Mouse (Mus musculus): ENCODE data around the gene Hsd17b6. TPM values are rescaled to one million over a fixed set of nuclear protein-coding genes. Genes with fewer than 3 reads are reported as not detected.

Gene Hsd17b6
- polyA plus RNA-seq, 1 experiment from 2014 or later, result not detected

DNA sequence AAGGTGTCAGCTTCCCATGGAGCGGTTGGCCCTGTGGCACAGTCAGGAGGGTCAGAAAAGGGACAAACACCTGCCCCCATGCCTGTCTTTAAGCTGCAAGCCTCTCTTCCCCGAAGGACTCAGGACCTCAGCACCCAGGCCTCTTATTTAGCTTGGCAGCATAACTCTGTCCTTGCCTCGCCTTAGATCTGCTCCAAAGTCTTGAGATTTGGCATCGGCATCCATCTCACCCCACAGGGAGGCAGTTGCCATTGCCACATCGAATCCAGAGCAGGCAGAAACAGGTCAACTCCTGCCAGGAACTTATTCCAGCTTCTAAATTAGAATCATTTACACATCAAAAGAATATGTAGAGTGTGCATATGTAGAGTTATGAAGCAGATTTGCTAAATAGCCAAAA is 22.8 kb downstream of the Hsd17b6 start:
- TF ChIP-seq CTCF (IDR thresholded peaks at IDR 0.05; ENCODE audit: low read depth), result no peak
- no peak overlapping the region for H3K4me3 ChIP-seq (ENCODE audit: low read depth, low read length)
- H3K9me3 ChIP-seq (ENCODE audit: low read depth, low read length), result no peaks in the 10 kb centered on the region
- 72% methylated on average over 5 of the region's 5 CpGs for WGBS
- H3K36me3 ChIP-seq (ENCODE audit: insufficient read depth), result no peaks in the 10 kb centered on the region
- no peak overlapping the region for H3K4me2 ChIP-seq
- H3K27me3 ChIP-seq (ENCODE audit: insufficient read depth, low read length), result no peaks in the 10 kb centered on the region
- DNase-seq, result no peak
- no peak overlapping the region for H3K9ac ChIP-seq
- no peak for ATAC-seq (ENCODE audit: insufficient read depth)
- no peak overlapping the region for H3K27ac ChIP-seq (ENCODE audit: low read depth)
- H3K4me1 ChIP-seq (ENCODE audit: insufficient read depth), result no peaks in the 10 kb centered on the region

DNA sequence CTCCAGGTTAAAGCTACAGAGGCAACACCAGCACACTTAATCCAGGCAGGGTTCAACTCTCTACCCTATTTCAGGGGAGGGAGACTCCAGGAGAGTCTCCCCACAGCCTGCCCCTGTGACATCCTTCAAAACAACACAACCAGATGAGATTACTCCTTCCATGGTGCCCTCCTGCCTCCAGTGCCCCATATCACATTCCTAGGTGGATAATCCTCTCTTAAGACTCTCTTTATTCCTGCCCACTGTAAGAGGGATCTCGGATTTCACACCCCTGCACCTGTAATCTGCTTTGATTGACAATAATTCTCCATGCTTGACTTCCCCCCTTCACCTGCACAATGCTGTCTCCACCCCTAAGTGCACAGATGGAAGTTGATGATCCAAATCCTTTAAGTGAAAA is 31.9 kb downstream of the Hsd17b6 start:
- TF ChIP-seq CTCF (IDR thresholded peaks at IDR 0.05; ENCODE audit: low read depth), result no peak
- H3K9ac ChIP-seq, result no peak overlapping the region
- WGBS, result 4% methylated on average over 1 of the region's 1 CpGs
- no peaks in the 10 kb centered on the region for H3K9me3 ChIP-seq (ENCODE audit: low read depth, low read length)
- H3K4me3 ChIP-seq (ENCODE audit: low read depth, low read length), result no peak overlapping the region
- H3K4me2 ChIP-seq, result no peak overlapping the region
- ATAC-seq (ENCODE audit: insufficient read depth), result no peak
- no peaks in the 10 kb centered on the region for H3K27me3 ChIP-seq (ENCODE audit: insufficient read depth, low read length)
- no peaks in the 10 kb centered on the region for H3K4me1 ChIP-seq (ENCODE audit: insufficient read depth)
- no peaks in the 10 kb centered on the region for H3K36me3 ChIP-seq (ENCODE audit: insufficient read depth)
- no peak overlapping the region for H3K27ac ChIP-seq (ENCODE audit: low read depth)
- DNase-seq, result no peak

GRCm38 (mm10) chr10:127974062-127974461 is 33.3 kb downstream of the Hsd17b6 start:
- no peak overlapping the region for H3K9ac ChIP-seq
- no peak for TF ChIP-seq CTCF (IDR thresholded peaks at IDR 0.05; ENCODE audit: low read depth)
- ATAC-seq (ENCODE audit: insufficient read depth) (no peak), DNase-seq (no peak)
- no peaks in the 10 kb centered on the region for H3K4me1 ChIP-seq (ENCODE audit: insufficient read depth)
- H3K4me2 ChIP-seq, result no peak overlapping the region
- H3K9me3 ChIP-seq (ENCODE audit: low read depth, low read length), result no peaks in the 10 kb centered on the region
- H3K27me3 ChIP-seq (ENCODE audit: insufficient read depth, low read length), result no peaks in the 10 kb centered on the region
- no peaks in the 10 kb centered on the region for H3K36me3 ChIP-seq (ENCODE audit: insufficient read depth)
- H3K4me3 ChIP-seq (ENCODE audit: low read depth, low read length), result no peak overlapping the region
- no peak overlapping the region for H3K27ac ChIP-seq (ENCODE audit: low read depth)
- 72% methylated on average over 3 of the region's 3 CpGs for WGBS

DNA sequence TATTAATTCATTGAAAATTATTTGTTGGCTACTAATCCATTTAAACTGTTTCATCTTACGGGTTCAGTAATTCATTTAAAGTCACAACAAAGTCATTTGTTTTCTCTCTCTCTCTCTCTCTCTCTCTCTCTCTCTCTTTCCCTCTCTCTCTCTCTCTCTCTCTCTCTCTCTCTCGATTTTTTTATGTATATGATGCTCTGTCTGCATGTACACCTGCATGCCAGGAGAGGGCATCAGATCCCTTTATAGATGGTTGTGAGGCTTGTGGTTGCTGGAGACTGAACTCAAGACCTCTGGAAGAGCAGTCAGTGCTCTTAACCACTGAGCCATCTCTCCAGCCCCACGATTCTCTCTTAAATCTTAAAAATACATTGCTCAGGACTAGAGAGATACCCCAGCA is 36.3 kb downstream of the Hsd17b6 start:
- H3K27me3 ChIP-seq (ENCODE audit: insufficient read depth, low read length), result no peaks in the 10 kb centered on the region
- H3K4me1 ChIP-seq (ENCODE audit: insufficient read depth), result no peaks in the 10 kb centered on the region
- WGBS, result 59% methylated on average over 3 of the region's 3 CpGs
- H3K4me3 ChIP-seq (ENCODE audit: low read depth, low read length), result no peak overlapping the region
- no peaks in the 10 kb centered on the region for H3K36me3 ChIP-seq (ENCODE audit: insufficient read depth)
- no peak for TF ChIP-seq CTCF (IDR thresholded peaks at IDR 0.05; ENCODE audit: low read depth)
- no peak for ATAC-seq (ENCODE audit: insufficient read depth)
- H3K9ac ChIP-seq, result no peak overlapping the region
- H3K4me2 ChIP-seq, result no peak overlapping the region
- H3K27ac ChIP-seq (ENCODE audit: low read depth), result no peak overlapping the region
- DNase-seq, result no peak
- no peaks in the 10 kb centered on the region for H3K9me3 ChIP-seq (ENCODE audit: low read depth, low read length)

DNA sequence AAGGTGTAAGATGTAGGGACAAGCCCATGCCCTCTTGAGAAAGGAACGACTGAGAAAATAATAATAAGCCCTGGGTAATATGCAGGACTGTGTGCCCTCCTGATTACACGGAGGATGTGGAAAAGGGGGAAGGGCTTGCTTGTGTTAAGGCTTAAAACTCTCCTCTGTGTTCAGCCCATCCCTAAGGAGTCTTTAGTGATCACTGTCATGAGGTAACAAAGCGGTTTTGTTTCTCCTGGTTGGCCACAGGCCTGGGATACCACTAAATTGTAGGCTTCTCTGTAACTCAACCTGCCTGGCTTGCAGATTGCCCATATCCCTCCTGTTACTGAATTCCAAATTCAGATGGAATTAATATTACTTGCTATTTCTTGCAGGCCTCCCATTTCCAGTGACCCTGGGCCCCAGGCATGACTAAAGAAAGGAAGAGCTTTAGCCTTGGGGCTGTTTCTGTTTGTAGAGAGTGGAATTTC is 37.0 kb downstream of the Hsd17b6 start:
- H3K4me1 ChIP-seq (ENCODE audit: insufficient read depth), result no peaks in the 10 kb centered on the region
- DNase-seq, result no peak
- H3K27ac ChIP-seq (ENCODE audit: low read depth), result no peak overlapping the region
- 59% methylated on average over 3 of the region's 3 CpGs for WGBS
- ATAC-seq (ENCODE audit: insufficient read depth), result no peak
- H3K27me3 ChIP-seq (ENCODE audit: insufficient read depth, low read length), result no peaks in the 10 kb centered on the region
- H3K4me3 ChIP-seq (ENCODE audit: low read depth, low read length), result no peak overlapping the region
- H3K9me3 ChIP-seq (ENCODE audit: low read depth, low read length), result no peaks in the 10 kb centered on the region
- no peak overlapping the region for H3K9ac ChIP-seq
- H3K4me2 ChIP-seq, result no peak overlapping the region
- H3K36me3 ChIP-seq (ENCODE audit: insufficient read depth), result no peaks in the 10 kb centered on the region
- no peak for TF ChIP-seq CTCF (IDR thresholded peaks at IDR 0.05; ENCODE audit: low read depth)

GRCm38 (mm10) chr10:127969820-127970219 is 37.6 kb downstream of the Hsd17b6 start:
- no peak for TF ChIP-seq CTCF (IDR thresholded peaks at IDR 0.05; ENCODE audit: low read depth)
- Histone ChIP-seq H3K27me3 (ENCODE audit: insufficient read depth, low read length) (no peaks in the 10 kb centered on the region), H3K4me3 (ENCODE audit: low read depth, low read length) (no peak overlapping the region), H3K4me1 (ENCODE audit: insufficient read depth) (no peaks in the 10 kb centered on the region), H3K27ac (ENCODE audit: low read depth) (no peak overlapping the region), H3K9ac (no peak overlapping the region), H3K4me2 (no peak overlapping the region), H3K9me3 (ENCODE audit: low read depth, low read length) (no peaks in the 10 kb centered on the region), H3K36me3 (ENCODE audit: insufficient read depth) (no peaks in the 10 kb centered on the region)
- DNase-seq (no peak), ATAC-seq (ENCODE audit: insufficient read depth) (no peak)
- 52% methylated on average over 4 of the region's 4 CpGs for WGBS

DNA sequence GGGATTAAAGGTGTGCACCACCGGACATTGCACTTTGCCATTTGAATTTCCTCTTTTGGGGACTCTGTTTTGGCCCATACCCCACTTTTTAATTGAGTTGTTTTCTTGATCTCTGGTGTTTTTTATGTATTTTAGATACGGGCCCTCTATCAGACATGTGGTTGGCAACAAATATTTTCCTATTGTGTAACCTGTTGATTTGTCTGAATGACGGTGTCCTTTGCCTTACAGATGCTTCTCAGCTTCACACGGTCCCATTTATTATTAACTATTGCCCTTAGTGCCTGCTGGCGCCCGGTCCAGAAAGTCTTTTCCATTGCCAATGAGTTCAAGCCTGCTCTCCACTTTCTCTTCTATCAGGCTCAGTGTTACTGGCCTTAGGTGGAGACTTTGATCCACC is 40.9 kb downstream of the Hsd17b6 start:
- no peak for TF ChIP-seq CTCF (IDR thresholded peaks at IDR 0.05; ENCODE audit: low read depth)

GRCm38 (mm10) chr10:127964004-127964403 is 43.4 kb downstream of the Hsd17b6 start:
- ATAC-seq (ENCODE audit: insufficient read depth), result no peak
- no peaks in the 10 kb centered on the region for H3K27me3 ChIP-seq (ENCODE audit: insufficient read depth, low read length)
- TF ChIP-seq CTCF (IDR thresholded peaks at IDR 0.05; ENCODE audit: low read depth), result no peak

More for the DNA sequence above, 40.9 kb downstream of the Hsd17b6 start:
- no peak overlapping the region for H3K4me3 ChIP-seq (ENCODE audit: low read depth, low read length)
- WGBS, result 86% methylated on average over 6 of the region's 6 CpGs
- DNase-seq (no peak), ATAC-seq (ENCODE audit: insufficient read depth) (no peak)
- no peak overlapping the region for H3K4me2 ChIP-seq
- no peaks in the 10 kb centered on the region for H3K9me3 ChIP-seq (ENCODE audit: low read depth, low read length)
- no peak overlapping the region for H3K9ac ChIP-seq
- H3K27ac ChIP-seq (ENCODE audit: low read depth), result no peak overlapping the region
- H3K36me3 ChIP-seq (ENCODE audit: insufficient read depth), result no peaks in the 10 kb centered on the region
- H3K4me1 ChIP-seq (ENCODE audit: insufficient read depth), result no peaks in the 10 kb centered on the region
- no peaks in the 10 kb centered on the region for H3K27me3 ChIP-seq (ENCODE audit: insufficient read depth, low read length)

More at GRCm38 (mm10) chr10:127964004-127964403, 43.4 kb downstream of the Hsd17b6 start:
- Histone ChIP-seq H3K4me2 (no peak overlapping the region), H3K36me3 (ENCODE audit: insufficient read depth) (no peaks in the 10 kb centered on the region), H3K4me3 (ENCODE audit: low read depth, low read length) (no peak overlapping the region), H3K4me1 (ENCODE audit: insufficient read depth) (no peaks in the 10 kb centered on the region), H3K9ac (no peak overlapping the region), H3K27ac (ENCODE audit: low read depth) (no peak overlapping the region), H3K9me3 (ENCODE audit: low read depth, low read length) (no peaks in the 10 kb centered on the region)
- no peak for DNase-seq
- 50% methylated on average over 3 of the region's 3 CpGs for WGBS

Measured in lung, embryonic 14.5 days (tissue).